ENCODE assay signal across 27 mouse cellular contexts in the genomic region with DNA sequence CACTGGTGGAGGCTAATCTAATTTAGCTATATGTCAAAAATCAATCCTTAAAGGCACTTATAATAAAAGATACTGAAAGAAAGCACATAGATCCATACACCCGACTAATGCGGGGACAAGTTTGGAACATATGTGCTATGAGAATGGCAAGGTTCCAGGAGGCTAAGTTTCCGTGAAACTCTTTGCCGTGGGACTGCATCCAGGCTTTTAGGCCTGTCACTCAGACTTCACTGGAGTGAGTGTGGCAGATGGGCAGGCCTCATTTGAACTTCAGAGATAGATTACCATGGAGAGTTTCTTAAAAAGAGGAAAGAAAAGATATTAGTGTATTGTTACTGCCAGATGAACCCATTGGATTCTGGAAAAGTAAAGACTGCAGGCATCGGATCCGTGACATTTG.
"Had no signal": no experiment of that assay in that cellular context is flagged by ENCODE, and none has a peak within 500 bp of the region (broad histone marks: within the 10 kb centered on the region; RNA-seq: fewer than 3 reads in every experiment).

No protein-coding gene starts in this region.

- H3K36me3 ChIP-seq: heart, embryonic 10.5 days; heart, embryonic 12.5 days; hindbrain, embryonic 13.5 days; hindbrain, embryonic 15.5 days; kidney, embryonic 15.5 days; limb, embryonic 13.5 days; limb, embryonic 15.5 days; liver, embryonic 12.5 days had no signal

- H3K4me3 ChIP-seq: gastrocnemius, adult 2 months; heart, embryonic 10.5 days; heart, embryonic 12.5 days; hindbrain, embryonic 13.5 days; hindbrain, embryonic 15.5 days; kidney, embryonic 15.5 days; limb, embryonic 13.5 days; limb, embryonic 15.5 days; liver, embryonic 12.5 days had no signal

- H3K27ac ChIP-seq: gastrocnemius, adult 2 months; heart, embryonic 10.5 days; hindbrain, embryonic 13.5 days; hindbrain, embryonic 15.5 days; hindbrain, postnatal 0 days; kidney, embryonic 15.5 days; kidney, postnatal 0 days; limb, embryonic 13.5 days; limb, embryonic 15.5 days; liver, embryonic 12.5 days; liver, embryonic 14.5 days had no signal

- H3K4me2 ChIP-seq: heart, embryonic 12.5 days; hindbrain, embryonic 13.5 days; hindbrain, embryonic 15.5 days; kidney, embryonic 15.5 days; limb, embryonic 13.5 days; limb, embryonic 15.5 days; liver, embryonic 12.5 days had no signal

- ATAC-seq: hindbrain, postnatal 0 days; intestine, embryonic 16.5 days; liver, embryonic 12.5 days had no signal

- H3K4me1 ChIP-seq: heart, embryonic 10.5 days; hindbrain, embryonic 13.5 days; hindbrain, embryonic 15.5 days; kidney, embryonic 15.5 days; limb, embryonic 13.5 days; limb, embryonic 15.5 days; liver, embryonic 12.5 days had no signal

- H3K9me3 ChIP-seq: heart, embryonic 10.5 days; hindbrain, embryonic 13.5 days; hindbrain, embryonic 15.5 days; kidney, embryonic 15.5 days; limb, embryonic 13.5 days; limb, embryonic 15.5 days; liver, embryonic 12.5 days had no signal

- H3K27me3 ChIP-seq: heart, embryonic 12.5 days; hindbrain, embryonic 13.5 days; hindbrain, embryonic 15.5 days; kidney, embryonic 15.5 days; limb, embryonic 13.5 days; limb, embryonic 15.5 days; liver, embryonic 12.5 days had no signal

- H3K9ac ChIP-seq: heart, embryonic 12.5 days; hindbrain, embryonic 13.5 days; hindbrain, embryonic 15.5 days; kidney, embryonic 15.5 days; limb, embryonic 13.5 days; limb, embryonic 15.5 days; liver, embryonic 12.5 days; liver, embryonic 14.5 days had no signal

- DNase-seq: gastrocnemius, adult 2 months; gastrocnemius, postnatal 10 days; gastrocnemius, postnatal 25 days; heart, adult 18-20 months; heart, postnatal 10 days; heart, postnatal 36 days; kidney, adult 11 months; kidney, adult 2 months; kidney, adult 9 months; kidney, postnatal 14 days; kidney, postnatal 36 days; layer of hippocampus, adult 9-11 months; layer of hippocampus, postnatal 36 days; left cerebral cortex, postnatal 4 days; lung, adult 18-20 months had no signal
